Comparison of ENCODE assay signal across 8 mouse cellular contexts in genomic region chr7:99151342-99151741, GRCm38 (mm10). TPM values are rescaled to one million over a fixed set of nuclear protein-coding genes. Genes with fewer than 3 reads are reported as not detected.
DNase-seq lines count a peak whose midpoint lies in the region; ATAC-seq lines count a peak whose summit lies in the region.

No protein-coding gene starts in this region.

- peak; percentile 91 for ATAC-seq in megakaryocyte-erythroid progenitor cell, adult 5-6 weeks (replicated peaks; ENCODE audit: low FRiP score, low TSS enrichment, poor library complexity, severe bottlenecking)

- peak; percentile 93 for DNase-seq in T-cell, adult 2 months (ENCODE audit: low spot score)
- DNase-seq in cerebellum, postnatal 25 days: peak; percentile 94 to 98
- peak; percentile 97 for DNase-seq in gastrocnemius, adult 18-20 months (ENCODE audit: low spot score)
- peak; percentile 100 for DNase-seq in induced T-regulatory cell, adult 2 months (ENCODE audit: low read depth)
- DNase-seq in left cerebral cortex, adult 8-10 months (ENCODE audit: low spot score in 2 of 2): peak; percentile 86 to 89
- DNase-seq in right cerebral cortex, postnatal 25 days: peak; percentile 85
- DNase-seq in urinary bladder, postnatal 36 days (ENCODE audit: low spot score in 2 of 2): peak; percentile 92 to 94

RNA-seq across cellular contexts. Expression of gene Uvrag, which starts 10.4 kb away (rescaled TPM):
- 1 to 10 TPM; 7.0 to 10.0 TPM for total RNA-seq in gastrocnemius, adult 18-20 months (2021)
- total RNA-seq in left cerebral cortex, adult 8-10 months (2022): 10 to 100 TPM; 53.5 to 64.9 (median 54.4) TPM
- 15.0 and 18.2 TPM in 2 replicates for total RNA-seq in megakaryocyte-erythroid progenitor cell, adult 5-6 weeks (2014; fragmentation: Nextera tagmentation)
- 14.4 and 16.2 TPM in 2 replicates for total RNA-seq in megakaryocyte-erythroid progenitor cell, adult 5-6 weeks (2017)

RNA-seq across cellular contexts. Expression of gene Dgat2, which starts 31.2 kb away (rescaled TPM):
- total RNA-seq in gastrocnemius, adult 18-20 months (2021): 10 to 100 TPM; 41.9 to 56.0 TPM
- total RNA-seq in left cerebral cortex, adult 8-10 months (2022): 10 to 100 TPM; 78.4 to 92.7 (median 82.3) TPM
- total RNA-seq in megakaryocyte-erythroid progenitor cell, adult 5-6 weeks (2014; fragmentation: Nextera tagmentation): not detected in 2 replicates
- 0.57 TPM in 1 of 2 replicates, not detected in the other for total RNA-seq in megakaryocyte-erythroid progenitor cell, adult 5-6 weeks (2017)

Comparison
In these comparisons a context has a peak if more than half of its experiments do, and no peak if none do; other contexts are left out.
1. Peak in every context shown above with its lines: DNase-seq and ATAC-seq.
2. RNA of gene Dgat2, which starts 31.2 kb away (total RNA-seq): 78.4 to 92.7 TPM in left cerebral cortex, adult 8-10 months and 41.9 to 56.0 TPM in gastrocnemius, adult 18-20 months; 0.57 TPM in megakaryocyte-erythroid progenitor cell, adult 5-6 weeks; every median in the first group is over 10 times any median in the second.